In the genomic region with DNA sequence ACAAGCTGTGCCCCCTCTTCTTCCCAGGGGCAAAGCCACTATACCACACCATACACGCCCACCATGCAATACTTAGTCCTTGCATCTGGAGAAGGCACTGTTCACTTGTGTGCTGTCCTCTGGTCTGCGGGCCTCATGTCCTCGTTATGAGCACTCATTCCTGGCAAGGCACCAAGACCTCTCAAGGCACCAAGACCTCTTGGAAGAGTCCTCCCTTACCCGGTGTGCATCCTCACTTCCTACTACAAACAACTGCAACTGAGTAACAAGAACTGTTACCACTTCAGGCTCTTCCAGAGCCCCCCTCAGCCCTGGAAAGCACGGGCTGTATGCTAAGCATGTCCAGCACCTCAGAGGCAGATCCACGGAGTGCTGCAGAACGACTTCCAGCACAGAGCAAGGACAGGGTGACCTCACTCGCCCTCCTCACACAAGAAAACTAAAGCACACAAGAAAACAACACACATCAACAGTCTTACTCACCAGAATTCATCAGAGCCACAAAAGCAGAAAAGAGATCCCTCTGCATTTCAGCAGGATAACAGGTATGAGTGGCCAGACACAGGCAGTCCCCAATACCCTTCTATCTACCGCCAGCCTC, we compare ENCODE assay signal across 34 mouse cellular contexts.
DNase-seq lines count a peak whose midpoint lies in the region; ATAC-seq and TF ChIP-seq lines count a peak whose summit lies in the region.
"Had no signal": no experiment of that assay in that cellular context is flagged by ENCODE, and none has a peak within 500 bp of the region (broad histone marks: within the 10 kb centered on the region; RNA-seq: fewer than 3 reads in every experiment).

No protein-coding gene starts in this region.

- TF ChIP-seq POLR2A in heart, adult 2 months (IDR thresholded peaks at IDR 0.05; ENCODE audit: insufficient read depth, low read depth, low read length): no peak

- TF ChIP-seq CTCF in heart, adult 2 months (IDR thresholded peaks at IDR 0.05): no peak

- DNase-seq in heart, embryonic 10.5 days (ENCODE audit: low spot score): no peak
- DNase-seq in heart, adult 18-20 months: no peak
- DNase-seq in heart, adult 2 months: no peak
- DNase-seq in adrenal gland, postnatal 14 days: peak; percentile 58
- peak; percentile 24 for DNase-seq in adrenal gland, postnatal 25 days
- no peak for DNase-seq in frontal cortex, adult 2 months (ENCODE audit: extremely low spot score in 1 of 2, low spot score in 1 of 2)
- DNase-seq: B cell, adult 2 months; cerebellum, adult 11 months; cerebellum, adult 9-10 months; cerebellum, postnatal 36 days; gastrocnemius, adult 2 months; gastrocnemius, postnatal 36 days; heart, postnatal 14 days; kidney, adult 2 months; kidney, postnatal 4 days; layer of hippocampus, postnatal 36 days; left cerebral cortex, postnatal 4 days; liver, embryonic 13.5 days; lung, adult 18-20 months; lung, postnatal 4 days; retina, postnatal 1 day; right cerebral cortex, postnatal 14 days; thymus, postnatal 14 days had no signal

- ATAC-seq in heart, embryonic 15.5 days (replicated peaks; ENCODE audit: insufficient number of reproducible peaks, insufficient read depth, low FRiP score, low read depth): no peak
- ATAC-seq in hindbrain, embryonic 13.5 days (ENCODE audit: low FRiP score): no peak
- ATAC-seq: forebrain, embryonic 14.5 days; inflammation-experienced regulatory T-cells, adult 6 months; lung, postnatal 0 days; midbrain, embryonic 13.5 days had no signal

- H3K27ac ChIP-seq in heart, embryonic 10.5 days: peak overlapping the region; percentile 83
- peak overlapping the region; percentile 92 for H3K27ac ChIP-seq in heart, embryonic 15.5 days
- H3K27ac ChIP-seq in heart, adult 2 months: no peak overlapping the region
- no peak overlapping the region for H3K27ac ChIP-seq in hindbrain, embryonic 13.5 days
- H3K27ac ChIP-seq: gastrocnemius, adult 2 months; hindbrain, embryonic 15.5 days; kidney, postnatal 0 days; limb, embryonic 15.5 days; liver, embryonic 13.5 days; midbrain, embryonic 13.5 days; neural tube, embryonic 13.5 days had no signal

- peaks cover 79% of the 10 kb centered on the region for H3K4me1 ChIP-seq in heart, embryonic 10.5 days
- H3K4me1 ChIP-seq in heart, embryonic 15.5 days (replicated peaks): peaks cover 65% of the 10 kb centered on the region
- peaks cover 1% of the 10 kb centered on the region for H3K4me1 ChIP-seq in heart, adult 2 months (ENCODE audit: control insufficient read depth, insufficient read depth, low read length)
- 0 out of 2 replicates have a peak, but pooled peaks cover 10% of the 10 kb centered on the region for H3K4me1 ChIP-seq in hindbrain, embryonic 13.5 days (replicated peaks)
- H3K4me1 ChIP-seq: liver, embryonic 13.5 days; megakaryocyte, embryonic 14.5 days had no signal

- H3K79me2 ChIP-seq in heart, adult 2 months (replicated peaks; ENCODE audit: control insufficient read depth, insufficient read depth, low read length): no peaks in the 10 kb centered on the region

- H3K27me3 ChIP-seq in heart, embryonic 10.5 days (ENCODE audit: insufficient read depth, poor library complexity, severe bottlenecking): no peaks in the 10 kb centered on the region
- no peaks in the 10 kb centered on the region for H3K27me3 ChIP-seq in heart, embryonic 15.5 days
- no peaks in the 10 kb centered on the region for H3K27me3 ChIP-seq in heart, adult 2 months (ENCODE audit: control insufficient read depth, insufficient read depth, low read length)
- no peaks in the 10 kb centered on the region for H3K27me3 ChIP-seq in hindbrain, embryonic 13.5 days
- H3K27me3 ChIP-seq: hindbrain, embryonic 15.5 days; limb, embryonic 15.5 days; liver, embryonic 13.5 days; midbrain, embryonic 13.5 days; neural tube, embryonic 13.5 days had no signal

- no peak overlapping the region for H3K4me3 ChIP-seq in heart, embryonic 10.5 days
- no peak overlapping the region for H3K4me3 ChIP-seq in heart, embryonic 15.5 days
- H3K4me3 ChIP-seq in heart, adult 2 months: no peak overlapping the region
- no peak overlapping the region for H3K4me3 ChIP-seq in hindbrain, embryonic 13.5 days
- H3K4me3 ChIP-seq: gastrocnemius, adult 2 months; hindbrain, embryonic 15.5 days; limb, embryonic 15.5 days; liver, embryonic 13.5 days; megakaryocyte, embryonic 14.5 days; midbrain, embryonic 13.5 days; neural tube, embryonic 13.5 days had no signal

- intact Hi-C loops in heart, adult 2 months (cut with DNase I): no loop called here

- no peak overlapping the region for H3K4me2 ChIP-seq in heart, embryonic 15.5 days
- H3K4me2 ChIP-seq in hindbrain, embryonic 13.5 days: no peak overlapping the region
- H3K4me2 ChIP-seq: hindbrain, embryonic 15.5 days; limb, embryonic 15.5 days; liver, embryonic 13.5 days; midbrain, embryonic 13.5 days; neural tube, embryonic 13.5 days had no signal

- TF ChIP-seq EP300 in heart, adult 2 months (IDR thresholded peaks at IDR 0.05; ENCODE audit: insufficient read depth, low read depth, low read length): no peak

- H3K9me3 ChIP-seq in heart, embryonic 10.5 days: no peaks in the 10 kb centered on the region
- no peaks in the 10 kb centered on the region for H3K9me3 ChIP-seq in heart, embryonic 15.5 days (replicated peaks)
- H3K9me3 ChIP-seq in hindbrain, embryonic 13.5 days: no peaks in the 10 kb centered on the region
- H3K9me3 ChIP-seq: hindbrain, embryonic 15.5 days; limb, embryonic 15.5 days; liver, embryonic 13.5 days; megakaryocyte, embryonic 14.5 days; midbrain, embryonic 13.5 days; neural tube, embryonic 13.5 days had no signal

- WGBS in heart, embryonic 10.5 days: 42% methylated on average over 9 of the region's 9 CpGs
- WGBS in heart, embryonic 15.5 days: 42% methylated on average over 9 of the region's 9 CpGs
- 54% methylated on average over 9 of the region's 9 CpGs for WGBS in heart, adult 2 months
- WGBS in hindbrain, embryonic 13.5 days: 87% methylated on average over 9 of the region's 9 CpGs

- H3K9ac ChIP-seq in heart, embryonic 15.5 days: no peak overlapping the region
- no peak overlapping the region for H3K9ac ChIP-seq in heart, adult 2 months (ENCODE audit: low read depth, low read length)
- H3K9ac ChIP-seq in hindbrain, embryonic 13.5 days: no peak overlapping the region
- H3K9ac ChIP-seq: hindbrain, embryonic 15.5 days; limb, embryonic 15.5 days; liver, embryonic 13.5 days; midbrain, embryonic 13.5 days; neural tube, embryonic 13.5 days had no signal

- no peaks in the 10 kb centered on the region for H3K36me3 ChIP-seq in heart, embryonic 10.5 days
- H3K36me3 ChIP-seq in heart, embryonic 15.5 days: no peaks in the 10 kb centered on the region
- H3K36me3 ChIP-seq in heart, adult 2 months (ENCODE audit: control insufficient read depth, insufficient read depth, low read length): no peaks in the 10 kb centered on the region
- no peaks in the 10 kb centered on the region for H3K36me3 ChIP-seq in hindbrain, embryonic 13.5 days
- H3K36me3 ChIP-seq: hindbrain, embryonic 15.5 days; limb, embryonic 15.5 days; liver, embryonic 13.5 days; midbrain, embryonic 13.5 days; neural tube, embryonic 13.5 days had no signal

Comparison
In these comparisons a context has a peak if more than half of its experiments do, and no peak if none do; other contexts are left out.
1. H3K27ac ChIP-seq: peak in heart, embryonic 10.5 days (single experiment) and heart, embryonic 15.5 days (single experiment); none in heart, adult 2 months (single experiment) and hindbrain, embryonic 13.5 days (single experiment).
2. DNase-seq: peak in adrenal gland, postnatal 14 days (single experiment) and adrenal gland, postnatal 25 days (single experiment); none in heart, embryonic 10.5 days (single experiment), heart, adult 18-20 months (0 of 2), heart, adult 2 months (0 of 2) and frontal cortex, adult 2 months (0 of 2).